Mouse (Mus musculus): ENCODE measurements around the gene Narf. TPM values are rescaled to one million over a fixed set of nuclear protein-coding genes. Genes with fewer than 3 reads are reported as not detected.
A peak's percentile ranks its signal among the peaks of the same experiment; 100 is the strongest.

Narf gene
- total RNA-seq, 2 experiments from 2014 or later: 58.7 to 62.4 TPM

DNA sequence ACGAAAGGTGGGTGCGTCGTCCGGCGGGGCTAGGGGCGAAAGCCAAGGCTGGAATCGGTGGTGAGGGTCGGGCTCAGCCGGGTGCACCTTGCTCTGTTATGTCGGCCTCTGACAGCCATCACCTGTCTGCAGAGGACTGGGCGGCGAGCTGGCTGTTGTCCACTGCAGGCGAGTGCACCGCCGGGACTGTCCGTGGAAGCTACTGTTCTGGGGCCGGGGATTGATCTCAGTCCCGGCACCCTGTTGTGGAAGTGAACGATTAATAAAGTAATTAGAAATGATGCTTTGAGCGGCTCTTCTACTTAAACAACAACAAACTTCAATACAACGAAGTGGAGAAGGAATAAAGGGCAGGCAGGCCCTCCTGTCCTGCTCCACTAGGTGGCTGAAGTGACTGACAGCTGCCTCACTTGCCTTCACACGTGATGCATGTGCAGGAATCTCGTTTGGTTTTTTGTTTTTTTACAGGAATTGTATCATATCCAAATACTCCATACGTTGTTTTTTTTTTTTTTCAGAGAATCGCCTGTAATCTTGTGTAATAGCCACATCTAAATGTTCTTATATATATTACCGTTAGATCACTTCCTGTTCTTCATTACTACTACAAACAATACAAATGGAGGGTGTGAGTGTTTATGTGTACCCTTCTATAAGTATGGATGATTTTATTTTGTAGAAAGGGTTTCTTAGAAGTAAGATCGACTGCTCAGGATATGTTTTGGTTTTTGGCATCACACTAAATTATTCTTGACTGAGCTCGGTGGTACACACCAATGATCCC, 484 bp downstream of the Narf start:
- no peak for DNase-seq

DNA sequence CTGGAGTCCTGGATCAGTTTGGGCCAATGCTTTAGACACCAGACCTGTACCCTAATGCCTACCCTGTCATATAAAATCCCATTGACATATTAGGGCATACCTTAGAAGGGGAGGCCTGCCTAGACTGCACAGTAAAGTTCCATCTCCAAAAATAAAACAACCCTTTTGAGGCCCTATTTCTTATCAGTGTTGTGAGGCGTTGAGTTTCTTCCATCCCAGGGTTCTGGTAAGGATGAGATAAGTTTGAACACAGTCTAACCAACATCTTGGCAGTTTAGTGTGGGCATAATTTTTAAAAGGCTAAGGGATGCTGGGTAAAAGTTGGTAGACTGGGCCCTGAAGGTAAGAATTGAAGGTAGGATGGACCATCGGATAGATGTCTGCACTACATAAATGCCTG, 2.6 kb downstream of the Narf start:
- no peak for DNase-seq

- no peak for DNase-seq
Measured at GRCm38 (mm10) chr11:121250196-121250595, 13.1 kb downstream of the Narf start.

GRCm38 (mm10) chr11:121259160-121260100, 22.4 kb downstream of the Narf start, which contains the start of gene Foxk2:
Gene Foxk2, plus strand, starts transcription at chr11:121259990.
- peak; percentile 94 for DNase-seq

DNA sequence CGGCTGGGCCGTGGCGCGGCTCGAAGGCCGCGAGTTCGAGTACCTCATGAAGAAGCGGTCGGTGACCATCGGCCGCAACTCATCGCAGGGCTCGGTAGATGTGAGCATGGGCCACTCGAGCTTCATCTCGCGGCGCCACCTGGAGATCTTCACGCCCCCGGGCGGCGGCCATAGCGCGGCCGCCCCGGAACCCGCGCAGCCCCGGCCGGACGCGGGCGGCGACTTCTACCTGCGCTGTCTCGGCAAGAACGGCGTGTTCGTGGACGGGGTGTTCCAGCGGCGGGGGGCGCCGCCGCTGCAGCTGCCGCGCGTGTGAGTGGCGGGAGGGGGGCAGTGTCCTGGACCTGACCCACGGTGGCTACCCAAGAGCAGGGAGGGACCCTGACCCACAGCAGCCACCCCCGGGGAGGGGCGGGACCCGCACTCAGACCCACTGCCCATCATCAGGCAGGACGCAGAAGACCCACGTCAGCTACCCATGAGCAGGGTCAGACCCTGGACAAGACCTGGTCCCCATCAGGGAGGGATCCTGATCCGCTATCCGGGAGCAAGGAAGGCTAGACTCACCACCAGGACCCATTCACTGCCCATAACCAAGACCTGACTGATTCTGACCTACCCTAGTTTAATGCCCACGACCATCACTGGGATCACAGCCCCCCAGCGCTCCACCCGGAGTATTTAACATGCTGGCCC, 23.3 kb downstream of the Narf start:
- peak; percentile 50 for DNase-seq

- no peak for DNase-seq
Measured at GRCm38 (mm10) chr11:121261074-121261473, 24.0 kb downstream of the Narf start.

DNA sequence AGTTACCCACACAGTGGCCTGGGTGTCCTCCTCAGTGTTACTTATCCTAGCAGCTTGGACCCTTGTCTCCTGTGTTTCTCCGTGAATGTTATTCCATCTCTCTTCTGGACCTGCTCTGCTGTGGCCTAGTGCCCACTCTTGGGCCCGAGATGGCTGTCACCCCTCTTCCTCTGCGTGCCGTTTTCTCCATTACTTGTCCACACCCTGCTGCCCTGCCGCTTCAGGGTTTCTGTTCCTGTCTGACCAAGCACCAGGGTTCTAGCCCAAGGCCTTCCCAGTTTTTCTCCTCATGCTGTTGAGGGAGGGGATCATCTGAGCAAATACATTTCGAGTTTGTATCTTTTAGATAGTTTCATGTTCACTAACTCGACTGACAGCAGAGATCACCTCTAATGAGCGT, 40.5 kb downstream of the Narf start:
- DNase-seq: no peak

- no peak for DNase-seq
Measured at GRCm38 (mm10) chr11:121278011-121278410, 41.0 kb downstream of the Narf start.

GRCm38 (mm10) chr11:121282911-121283310, 45.9 kb downstream of the Narf start:
- DNase-seq: no peak

GRCm38 (mm10) chr11:121289859-121290258, 52.8 kb downstream of the Narf start:
- DNase-seq: no peak

GRCm38 (mm10) chr11:121294771-121295170, 57.7 kb downstream of the Narf start:
- no peak for DNase-seq

GRCm38 (mm10) chr11:121298493-121298892, 61.4 kb downstream of the Narf start:
- DNase-seq: no peak

- DNase-seq: no peak
Measured at GRCm38 (mm10) chr11:121300265-121300664, 63.2 kb downstream of the Narf start.

DNA sequence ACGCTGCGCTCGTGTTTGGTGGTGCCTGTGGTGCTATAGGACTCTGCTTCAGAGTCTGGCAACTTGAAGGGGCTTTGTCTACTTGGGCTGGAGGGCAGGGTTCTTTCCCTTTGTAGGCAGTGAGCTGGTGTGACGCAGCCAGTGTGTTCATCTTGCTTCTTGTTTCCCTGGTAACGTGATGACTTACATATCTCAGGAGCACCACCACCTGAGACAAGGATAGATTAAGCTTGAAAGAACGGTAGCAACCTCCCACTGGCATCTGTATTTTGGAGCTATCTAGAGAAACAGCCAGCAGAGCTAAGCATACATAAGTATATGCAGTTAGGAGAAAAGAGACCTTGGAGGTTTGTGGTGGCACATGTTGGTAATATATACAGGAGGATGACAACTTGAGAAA, 68.3 kb downstream of the Narf start:
- no peak for DNase-seq

Other genes with a start within 250 kb of the Narf start
- gene Csnk1d, start 245.9 kb upstream of the Narf start, total RNA-seq (2021): 10 to 100 TPM; 84.4 to 91.9 TPM
- under 1 TPM in 1 of 2 experiments, not detected in 1; 0.29 TPM for gene Cd7, start 197.8 kb upstream of the Narf start, total RNA-seq (2021)
- gene Sectm1b, start 173.7 kb upstream of the Narf start, total RNA-seq (2021): not detected
- not detected for gene Sectm1a, start 156.0 kb upstream of the Narf start, total RNA-seq (2021)
- not detected for gene Tex19.2, start 118.6 kb upstream of the Narf start, total RNA-seq (2021)
- not detected for gene Tex19.1, start 91.1 kb upstream of the Narf start, total RNA-seq (2021)
- gene Uts2r, start 77.0 kb upstream of the Narf start, total RNA-seq (2021): under 1 TPM; 0.14 to 0.20 TPM
- gene Hexdc, start 32.8 kb upstream of the Narf start, total RNA-seq (2021): 10 to 100 TPM; 17.0 to 17.8 TPM
- 10 to 100 TPM; 18.7 to 22.2 TPM for gene Ogfod3, start 32.5 kb upstream of the Narf start, total RNA-seq (2021)
- gene Cybc1, start 7.9 kb upstream of the Narf start, total RNA-seq (2021): 10 to 100 TPM; 11.8 to 12.5 TPM
- gene Foxk2, start 22.7 kb downstream of the Narf start, total RNA-seq (2021): 10 to 100 TPM; 30.3 to 34.5 TPM
- gene Wdr45b, start 117.2 kb downstream of the Narf start, total RNA-seq (2021): 10 to 100 TPM; 55.8 to 56.4 TPM
- 1 to 10 TPM; 2.9 to 3.3 TPM for gene Rab40b, start 151.0 kb downstream of the Narf start, total RNA-seq (2021)
- gene Fn3krp, start 184.1 kb downstream of the Narf start, total RNA-seq (2021): 1 to 10 TPM; 5.2 to 6.5 TPM
- gene Fn3k, start 197.7 kb downstream of the Narf start, total RNA-seq (2021): 10 to 100 TPM; 13.7 to 14.6 TPM
- 10 to 100 TPM; 24.7 to 25.2 TPM for gene Tbcd, start 214.7 kb downstream of the Narf start, total RNA-seq (2021)